Mouse (Mus musculus) embryonic facial prominence, embryonic 13.5 days (tissue): ENCODE results near the gene Ccl8. TPM values are rescaled to one million over a fixed set of nuclear protein-coding genes. Genes with fewer than 3 reads are reported as not detected.

Experiments
- ATAC-seq: fragments of 200-750 bp; cut with Nextera tagmentation; 2 replicates; pipeline ENCODE4 v1.8.0; 2017; ENCODE audit warnings: low read depth; ENCODE audit not compliant: insufficient number of reproducible peaks, insufficient read depth, low FRiP score, low TSS enrichment
- H3K27ac ChIP-seq: fragments of 300-500 bp; sonication (generic); 2 replicates; pipeline ENCODE4 v1.5.1; 2015; ENCODE audit warnings: moderate library complexity, mild to moderate bottlenecking, inconsistent platforms
- H3K27me3 ChIP-seq: fragments of 300-500 bp; sonication (generic); 2 replicates; pipeline ENCODE4 v1.6.1; 2015; ENCODE audit warnings: mild to moderate bottlenecking, inconsistent platforms
- H3K36me3 ChIP-seq: fragments of 300-500 bp; sonication (generic); 2 replicates; pipeline ENCODE4 v1.6.1; 2015; ENCODE audit warnings: mild to moderate bottlenecking, inconsistent platforms
- H3K4me1 ChIP-seq: fragments of 300-500 bp; sonication (generic); 2 replicates; pipeline ENCODE4 v1.6.1; 2015; ENCODE audit warnings: inconsistent platforms
- H3K4me2 ChIP-seq: fragments of 300-500 bp; sonication (generic); 2 replicates; pipeline ENCODE4 v1.6.1; 2015; ENCODE audit warnings: moderate library complexity, mild to moderate bottlenecking, inconsistent platforms
- H3K4me3 ChIP-seq: fragments of 300-500 bp; sonication (generic); 2 replicates; pipeline ENCODE4 v1.5.1; 2015; ENCODE audit warnings: mild to moderate bottlenecking, inconsistent platforms
- H3K9ac ChIP-seq: fragments of 300-500 bp; sonication (generic); 2 replicates; pipeline ENCODE4 v1.6.1; 2015; ENCODE audit warnings: mild to moderate bottlenecking, inconsistent platforms
- H3K9me3 ChIP-seq: fragments of 300-500 bp; sonication (generic); 2 replicates; pipeline ENCODE4 v1.6.1; 2016; ENCODE audit warnings: inconsistent platforms
- WGBS: fragments of 180-500 bp; shearing (Covaris S2); methylation state at CpG from one replicate; pipeline ENCODE4 v1.1.7; 2015; ENCODE audit warnings: mixed read lengths; 5-methylcytosine and 5-hydroxymethylcytosine counted together
- polyA plus RNA-seq: library from polyadenylated mRNA; unstranded; fragments of >200 nt; fragmentation: Nextera tagmentation; extraction: Ambion mirVana; gene quantifications from 2 replicates; pipeline ENCODE4 v1.2.1, GENCODE M21; 2015

The Ccl8 gene
- not detected in 2 replicates for polyA plus RNA-seq

- WGBS: 72% methylated on average over 3 of the region's 3 CpGs
- Histone ChIP-seq H3K4me3 (no peak within 1 kb of the TSS), H3K9me3 (no peaks in the 10 kb centered on the region), H3K36me3 (no peaks in the 10 kb centered on the region), H3K27ac (no peak within 1 kb of the TSS), H3K9ac (no peak within 1 kb of the TSS), H3K4me2 (no peak within 1 kb of the TSS), H3K27me3 (0 out of 2 replicates have a peak, but pooled peaks cover 5% of the 10 kb centered on the region), H3K4me1 (no peaks in the 10 kb centered on the region)
- no peak for ATAC-seq
Observed at GRCm38 (mm10) chr11:82114885-82115284, at the start of gene Ccl8. Gene Ccl8, plus strand, starts transcription at chr11:82115185.

GRCm38 (mm10) chr11:82066953-82067571 lies 47.9 kb upstream of the Ccl8 start:
- H3K27me3 ChIP-seq: no peaks in the 10 kb centered on the region
- no peaks in the 10 kb centered on the region for H3K36me3 ChIP-seq
- no peaks in the 10 kb centered on the region for H3K4me1 ChIP-seq
- H3K4me3 ChIP-seq: no peak overlapping the region
- WGBS: 80% methylated on average over 7 of the region's 7 CpGs
- no peaks in the 10 kb centered on the region for H3K9me3 ChIP-seq
- no peak for ATAC-seq
- no peak overlapping the region for H3K9ac ChIP-seq
- no peak overlapping the region for H3K4me2 ChIP-seq
- no peak overlapping the region for H3K27ac ChIP-seq

GRCm38 (mm10) chr11:82071076-82071475 lies 43.9 kb upstream of the Ccl8 start:
- no peak for ATAC-seq
- Histone ChIP-seq H3K4me2 (no peak overlapping the region), H3K9ac (no peak overlapping the region), H3K27me3 (no peaks in the 10 kb centered on the region), H3K27ac (no peak overlapping the region), H3K4me3 (no peak overlapping the region), H3K36me3 (no peaks in the 10 kb centered on the region), H3K4me1 (no peaks in the 10 kb centered on the region), H3K9me3 (no peaks in the 10 kb centered on the region)
- 78% methylated on average over 3 of the region's 3 CpGs for WGBS

GRCm38 (mm10) chr11:82072374-82072773 lies 42.6 kb upstream of the Ccl8 start:
- no peak overlapping the region for H3K27ac ChIP-seq
- H3K36me3 ChIP-seq: no peaks in the 10 kb centered on the region
- H3K4me3 ChIP-seq: no peak overlapping the region
- WGBS: 70% methylated on average over 1 of the region's 1 CpGs
- H3K9me3 ChIP-seq: no peaks in the 10 kb centered on the region
- H3K9ac ChIP-seq: no peak overlapping the region
- ATAC-seq: no peak
- H3K27me3 ChIP-seq: no peaks in the 10 kb centered on the region
- no peaks in the 10 kb centered on the region for H3K4me1 ChIP-seq
- no peak overlapping the region for H3K4me2 ChIP-seq

- Histone ChIP-seq H3K9ac (no peak overlapping the region), H3K9me3 (no peaks in the 10 kb centered on the region), H3K27me3 (no peaks in the 10 kb centered on the region), H3K27ac (no peak overlapping the region), H3K36me3 (no peaks in the 10 kb centered on the region), H3K4me1 (no peaks in the 10 kb centered on the region), H3K4me2 (no peak overlapping the region), H3K4me3 (no peak overlapping the region)
- ATAC-seq: no peak
- WGBS: 82% methylated on average over 3 of the region's 3 CpGs
Observed at GRCm38 (mm10) chr11:82072984-82073383, 42.0 kb upstream of the Ccl8 start.

- Histone ChIP-seq H3K36me3 (no peaks in the 10 kb centered on the region), H3K4me2 (no peak overlapping the region), H3K9me3 (no peaks in the 10 kb centered on the region), H3K9ac (no peak overlapping the region), H3K27me3 (no peaks in the 10 kb centered on the region), H3K4me1 (no peaks in the 10 kb centered on the region), H3K4me3 (no peak overlapping the region), H3K27ac (no peak overlapping the region)
- 84% methylated on average over 3 of the region's 3 CpGs for WGBS
- no peak for ATAC-seq
Observed at GRCm38 (mm10) chr11:82073686-82074085, 41.3 kb upstream of the Ccl8 start.

- H3K4me1 ChIP-seq: no peaks in the 10 kb centered on the region
- H3K27ac ChIP-seq: no peak overlapping the region
- no peak overlapping the region for H3K4me3 ChIP-seq
- no peaks in the 10 kb centered on the region for H3K9me3 ChIP-seq
- 76% methylated on average over 3 of the region's 3 CpGs for WGBS
- no peak for ATAC-seq
- H3K27me3 ChIP-seq: no peaks in the 10 kb centered on the region
- no peak overlapping the region for H3K4me2 ChIP-seq
- no peaks in the 10 kb centered on the region for H3K36me3 ChIP-seq
- H3K9ac ChIP-seq: no peak overlapping the region
Observed at GRCm38 (mm10) chr11:82077031-82077430, 38.0 kb upstream of the Ccl8 start.

GRCm38 (mm10) chr11:82078136-82078730 lies 36.8 kb upstream of the Ccl8 start:
- no peaks in the 10 kb centered on the region for H3K9me3 ChIP-seq
- no peak for ATAC-seq
- no peak overlapping the region for H3K27ac ChIP-seq
- H3K36me3 ChIP-seq: no peaks in the 10 kb centered on the region
- H3K27me3 ChIP-seq: no peaks in the 10 kb centered on the region
- H3K4me2 ChIP-seq: no peak overlapping the region
- H3K4me3 ChIP-seq: no peak overlapping the region
- no peak overlapping the region for H3K9ac ChIP-seq
- H3K4me1 ChIP-seq: no peaks in the 10 kb centered on the region

- 76% methylated on average over 3 of the region's 3 CpGs for WGBS
- Histone ChIP-seq H3K4me3 (no peak overlapping the region), H3K9me3 (no peaks in the 10 kb centered on the region), H3K4me1 (no peaks in the 10 kb centered on the region), H3K27ac (no peak overlapping the region), H3K9ac (no peak overlapping the region), H3K27me3 (no peaks in the 10 kb centered on the region), H3K4me2 (no peak overlapping the region), H3K36me3 (no peaks in the 10 kb centered on the region)
- ATAC-seq: no peak
Observed at GRCm38 (mm10) chr11:82080865-82081264, 34.1 kb upstream of the Ccl8 start.

- WGBS: 83% methylated on average over 3 of the region's 3 CpGs
- Histone ChIP-seq H3K27me3 (no peaks in the 10 kb centered on the region), H3K9me3 (no peaks in the 10 kb centered on the region), H3K36me3 (no peaks in the 10 kb centered on the region), H3K4me1 (0 out of 2 replicates have a peak, but pooled peaks cover 2% of the 10 kb centered on the region), H3K4me2 (no peak overlapping the region), H3K27ac (no peak overlapping the region), H3K9ac (no peak overlapping the region), H3K4me3 (no peak overlapping the region)
- ATAC-seq: no peak
Observed at GRCm38 (mm10) chr11:82084360-82084759, 30.6 kb upstream of the Ccl8 start.

- Histone ChIP-seq H3K4me3 (no peak overlapping the region), H3K9ac (no peak overlapping the region), H3K36me3 (no peaks in the 10 kb centered on the region), H3K4me2 (no peak overlapping the region), H3K9me3 (no peaks in the 10 kb centered on the region), H3K27me3 (no peaks in the 10 kb centered on the region), H3K4me1 (no peaks in the 10 kb centered on the region), H3K27ac (no peak overlapping the region)
- 79% methylated on average over 10 of the region's 10 CpGs for WGBS
- no peak for ATAC-seq
Observed at GRCm38 (mm10) chr11:82099511-82100323, 15.3 kb upstream of the Ccl8 start.

- no peak overlapping the region for H3K9ac ChIP-seq
- H3K4me1 ChIP-seq: no peaks in the 10 kb centered on the region
- no peak for ATAC-seq
- no peak overlapping the region for H3K4me3 ChIP-seq
- H3K4me2 ChIP-seq: no peak overlapping the region
- H3K36me3 ChIP-seq: no peaks in the 10 kb centered on the region
- 86% methylated on average over 4 of the region's 4 CpGs for WGBS
- no peak overlapping the region for H3K27ac ChIP-seq
- no peaks in the 10 kb centered on the region for H3K9me3 ChIP-seq
- no peaks in the 10 kb centered on the region for H3K27me3 ChIP-seq
Observed at GRCm38 (mm10) chr11:82101087-82101486, 13.9 kb upstream of the Ccl8 start.
